Comparison of ENCODE assay signal across 8 mouse cellular contexts in the genomic region with DNA sequence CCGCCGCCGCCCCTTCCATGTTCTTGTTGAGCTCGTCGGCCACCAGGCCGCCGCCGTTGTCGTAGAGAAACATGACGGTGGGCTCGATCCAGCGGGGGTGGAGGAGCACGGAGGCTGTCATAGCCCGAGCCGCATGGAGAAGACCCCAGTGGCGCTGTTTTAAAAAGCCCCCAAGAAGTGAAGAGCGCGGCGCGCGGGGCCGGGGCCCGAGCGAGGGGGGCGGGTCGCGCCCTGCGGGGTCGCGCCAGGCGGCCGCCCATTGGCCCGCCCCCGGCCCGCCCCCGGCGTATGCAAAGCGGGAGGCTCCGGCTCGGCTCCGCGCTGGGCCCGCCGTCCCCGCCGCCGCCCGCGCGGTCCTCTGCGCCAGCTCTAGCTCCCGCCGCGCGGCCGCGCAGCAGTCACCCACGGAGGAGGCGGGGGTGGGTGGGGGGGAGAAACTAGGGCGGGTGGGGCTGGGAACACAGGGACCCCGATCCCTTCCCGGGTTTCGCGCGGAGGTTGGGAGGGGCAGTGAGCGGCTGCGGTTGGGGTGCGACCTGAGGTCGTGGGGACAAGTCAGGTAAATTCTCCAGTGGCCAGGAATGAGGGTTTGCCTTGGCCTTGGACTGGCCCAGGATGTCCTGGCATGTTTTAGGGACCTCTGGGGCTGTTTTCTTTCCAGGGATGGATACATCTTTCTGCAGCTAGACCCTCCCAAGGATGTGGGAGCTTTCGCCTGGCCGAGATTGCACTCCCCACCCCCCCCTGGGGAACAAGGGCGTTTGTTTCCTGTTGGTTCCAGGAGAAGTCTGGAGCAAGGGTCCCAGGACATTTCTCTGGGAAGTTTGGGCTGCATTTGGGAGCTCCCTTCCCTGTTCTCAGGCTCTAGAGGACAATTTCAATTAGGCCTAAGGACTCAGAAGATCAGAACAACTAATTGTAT. TPM values are rescaled to one million over a fixed set of nuclear protein-coding genes. Genes with fewer than 3 reads are reported as not detected.
DNase-seq lines count a peak whose midpoint lies in the region; ATAC-seq lines count a peak whose summit lies in the region.

TSS of gene Hoxa13 (minus strand) at position 227 of the 922 bp plus-strand sequence.

- under 1% methylated on average over 23 of the region's 72 CpGs for WGBS in lung, embryonic 16.5 days
- WGBS in embryonic facial prominence, embryonic 10.5 days, result under 1% methylated on average over 72 of the region's 72 CpGs
- WGBS in neural tube, embryonic 13.5 days, result 1% methylated on average over 48 of the region's 72 CpGs

- no peaks in the 10 kb centered on the region for H3K9me3 ChIP-seq in lung, embryonic 16.5 days (ENCODE audit: control insufficient read depth, low read length)
- H3K9me3 ChIP-seq in embryonic facial prominence, embryonic 10.5 days, result no peaks in the 10 kb centered on the region
- no peaks in the 10 kb centered on the region for H3K9me3 ChIP-seq in neural tube, embryonic 13.5 days

- no peak within 1 kb of the TSS for H3K9ac ChIP-seq in lung, embryonic 16.5 days (ENCODE audit: low read length)
- H3K9ac ChIP-seq in neural tube, embryonic 13.5 days, result no peak within 1 kb of the TSS

- ATAC-seq in lung, embryonic 16.5 days (ENCODE audit: low read depth), result peak; percentile 78
- no peak for ATAC-seq in neural tube, embryonic 13.5 days (ENCODE audit: low read depth)

- no peak within 1 kb of the TSS for H3K27ac ChIP-seq in lung, embryonic 16.5 days (ENCODE audit: low read length)
- H3K27ac ChIP-seq in embryonic facial prominence, embryonic 10.5 days (replicated peaks), result no peak within 1 kb of the TSS
- no peak within 1 kb of the TSS for H3K27ac ChIP-seq in neural tube, embryonic 13.5 days (replicated peaks)

- H3K27me3 ChIP-seq in lung, embryonic 16.5 days (ENCODE audit: control insufficient read depth, insufficient read depth, low read depth, low read length), result peaks cover 90% of the 10 kb centered on the region
- H3K27me3 ChIP-seq in embryonic facial prominence, embryonic 10.5 days (replicated peaks; ENCODE audit: low read depth, poor library complexity, severe bottlenecking), result peaks cover 99% of the 10 kb centered on the region
- H3K27me3 ChIP-seq in neural tube, embryonic 13.5 days, result peaks cover 89% of the 10 kb centered on the region

- H3K36me3 ChIP-seq in lung, embryonic 16.5 days (ENCODE audit: control insufficient read depth, insufficient read depth, low read length), result no peaks in the 10 kb centered on the region
- no peaks in the 10 kb centered on the region for H3K36me3 ChIP-seq in embryonic facial prominence, embryonic 10.5 days (replicated peaks)
- H3K36me3 ChIP-seq in neural tube, embryonic 13.5 days, result no peaks in the 10 kb centered on the region

- peaks cover 13% of the 10 kb centered on the region; the same call in 1 of the 2 replicates for H3K4me1 ChIP-seq in lung, embryonic 16.5 days (replicated peaks; ENCODE audit: control insufficient read depth, insufficient read depth, low read length)
- H3K4me1 ChIP-seq in embryonic facial prominence, embryonic 10.5 days, result peaks cover 14% of the 10 kb centered on the region
- peaks cover 8% of the 10 kb centered on the region; the same call in 1 of the 2 replicates for H3K4me1 ChIP-seq in neural tube, embryonic 13.5 days (replicated peaks)

- H3K4me3 ChIP-seq in lung, embryonic 16.5 days (ENCODE audit: low read length), result peak within 1 kb of the TSS; percentile 50
- H3K4me3 ChIP-seq in embryonic facial prominence, embryonic 10.5 days, result peak within 1 kb of the TSS; percentile 49
- H3K4me3 ChIP-seq in neural tube, embryonic 13.5 days, result peak within 1 kb of the TSS; percentile 26

- H3K4me2 ChIP-seq in lung, embryonic 16.5 days (ENCODE audit: low read depth, low read length), result peak within 1 kb of the TSS; percentile 80
- peak within 1 kb of the TSS; percentile 46 for H3K4me2 ChIP-seq in neural tube, embryonic 13.5 days

- DNase-seq in lung, postnatal 25 days (ENCODE audit: low spot score), result no peak
- DNase-seq in embryonic facial prominence, embryonic 10.5 days (ENCODE audit: low spot score), result peak; percentile 74
- peak; percentile 34 for DNase-seq in kidney, postnatal 14 days
- no peak for DNase-seq in layer of hippocampus, adult 18-20 months (ENCODE audit: low spot score in 2 of 2)
- DNase-seq in right cerebral cortex, postnatal 4 days, result no peak
- DNase-seq in right cerebral cortex, postnatal 10 days (ENCODE audit: low spot score in 2 of 2), result no peak

RNA-seq across cellular contexts. Expression of gene Hoxa13, which starts in this region (rescaled TPM):
- not detected in 2 replicates for polyA plus RNA-seq in lung, embryonic 16.5 days (2015; fragmentation: Nextera tagmentation; extraction: Ambion mirVana)
- polyA plus RNA-seq in embryonic facial prominence, embryonic 10.5 days (2016; fragmentation: Nextera tagmentation; extraction: Ambion mirVana), result not detected in 2 replicates
- 0.08 and 0.32 TPM in 2 replicates for polyA plus RNA-seq in neural tube, embryonic 13.5 days (2015; fragmentation: Nextera tagmentation; extraction: Ambion mirVana)
- not detected for total RNA-seq in layer of hippocampus, adult 18-20 months (2021)

Comparison
In these comparisons a context has a peak if more than half of its experiments do, and no peak if none do; other contexts are left out.
1. Peak in ATAC-seq, H3K4me3 ChIP-seq and H3K4me2 ChIP-seq in lung, embryonic 16.5 days; RNA of the gene not detected or under 1 TPM.
2. Peak in DNase-seq and H3K4me3 ChIP-seq in embryonic facial prominence, embryonic 10.5 days; RNA of the gene not detected or under 1 TPM.